Mouse (Mus musculus): ENCODE data around the gene Epha1. TPM values are rescaled to one million over a fixed set of nuclear protein-coding genes. Genes with fewer than 3 reads are reported as not detected.

The Epha1 gene
- polyA plus RNA-seq, 1 experiment from 2014 or later = 1.9 TPM

DNA sequence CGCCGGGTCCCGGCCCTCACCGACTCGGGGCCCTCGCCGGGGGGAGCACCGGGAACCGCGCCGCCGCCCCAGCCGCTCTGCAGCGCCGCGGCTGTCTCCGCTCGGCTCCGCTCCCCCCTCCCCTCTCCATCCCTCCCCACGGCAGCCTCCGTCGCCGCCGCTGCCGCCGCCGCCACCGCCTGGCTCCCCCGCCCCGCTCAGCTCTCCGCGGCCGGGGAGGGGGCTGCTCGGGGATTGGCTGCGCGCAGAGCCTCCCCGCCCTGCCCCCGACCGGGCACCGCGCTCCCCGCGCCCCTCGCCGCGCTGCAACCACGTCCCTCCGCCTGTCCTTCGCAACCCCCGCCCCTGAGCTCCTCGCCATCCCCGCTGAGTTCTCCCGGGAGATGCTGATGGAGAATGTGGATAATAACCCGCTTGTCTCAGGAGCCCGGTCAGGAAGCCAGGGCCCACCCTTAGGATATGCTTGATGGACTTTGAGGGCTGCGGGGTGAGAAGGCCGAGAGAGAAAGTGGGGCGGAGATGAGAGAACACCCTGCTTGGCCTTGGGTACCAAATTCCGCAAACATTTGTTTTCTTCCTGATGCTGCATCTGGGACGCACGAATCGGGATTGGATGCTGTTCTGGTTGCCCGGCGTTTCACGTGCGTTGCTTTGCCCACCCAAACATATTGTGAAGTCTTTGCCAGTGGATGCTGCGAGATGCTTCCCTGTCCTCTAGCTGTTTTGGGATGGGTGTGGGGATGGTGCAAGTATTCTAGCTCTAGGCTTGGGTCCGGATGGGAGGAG lies 48.4 kb downstream of the Epha1 start, which contains the start of gene Fam131b:
Gene Fam131b, minus strand, starts transcription at position 162 of the 786 bp plus-strand sequence.
- Histone ChIP-seq H3K36me3 (ENCODE audit: control insufficient read depth, insufficient read depth) (no peaks in the 10 kb centered on the region), H3K4me1 (ENCODE audit: control insufficient read depth, insufficient read depth, low read length) (peaks cover 8% of the 10 kb centered on the region; the same call in 1 of the 2 replicates), H3K9me3 (replicated peaks; ENCODE audit: control insufficient read depth, low read length) (no peaks in the 10 kb centered on the region), H3K27me3 (ENCODE audit: control insufficient read depth, insufficient read depth, low read length) (peaks cover 44% of the 10 kb centered on the region), H3K9ac (ENCODE audit: low read length) (peak within 1 kb of the TSS; percentile 66), H3K4me2 (ENCODE audit: low read depth, low read length) (peak within 1 kb of the TSS; percentile 99), H3K27ac (ENCODE audit: low read length) (no peak within 1 kb of the TSS), H3K4me3 (ENCODE audit: low read length) (peak within 1 kb of the TSS; percentile 69)
- under 1% methylated on average over 27 of the region's 68 CpGs for WGBS
- peak; percentile 63; the same call in 1 of the 2 replicates for ATAC-seq (replicated peaks; ENCODE audit: extremely low read depth, insufficient read depth, low FRiP score)

DNA sequence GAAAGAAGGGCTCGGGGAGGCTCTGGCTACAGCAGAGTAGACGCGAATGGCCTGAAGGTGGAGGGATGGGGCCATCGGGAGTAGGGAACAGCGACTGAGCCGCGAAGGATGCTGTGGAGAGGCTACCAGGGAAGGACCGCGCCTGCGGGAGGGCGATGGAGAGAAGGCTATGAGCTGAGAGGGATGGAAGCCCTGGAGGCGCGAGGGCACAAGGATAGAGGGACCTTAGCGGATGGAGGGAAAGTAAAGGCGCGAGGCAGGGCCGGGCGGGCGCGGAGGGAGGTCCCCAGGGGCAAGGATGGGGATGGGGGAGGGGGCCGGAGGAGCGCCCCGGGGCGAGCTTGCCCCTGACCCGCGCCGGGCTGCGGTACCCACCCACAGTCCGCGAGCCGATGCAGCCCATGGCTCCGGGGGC lies 49.0 kb downstream of the Epha1 start:
- H3K9ac ChIP-seq (ENCODE audit: low read length) = peak overlapping the region; percentile 66
- peak; percentile 23; the same call in 1 of the 2 replicates for ATAC-seq (replicated peaks; ENCODE audit: extremely low read depth, insufficient read depth, low FRiP score)
- under 1% methylated on average over 32 of the region's 32 CpGs for WGBS
- peaks cover 44% of the 10 kb centered on the region for H3K27me3 ChIP-seq (ENCODE audit: control insufficient read depth, insufficient read depth, low read length)
- H3K4me2 ChIP-seq (ENCODE audit: low read depth, low read length) = peak overlapping the region; percentile 99
- peaks cover 8% of the 10 kb centered on the region; the same call in 1 of the 2 replicates for H3K4me1 ChIP-seq (ENCODE audit: control insufficient read depth, insufficient read depth, low read length)
- peak overlapping the region; percentile 69 for H3K4me3 ChIP-seq (ENCODE audit: low read length)
- H3K36me3 ChIP-seq (ENCODE audit: control insufficient read depth, insufficient read depth) = no peaks in the 10 kb centered on the region
- no peak overlapping the region for H3K27ac ChIP-seq (ENCODE audit: low read length)
- H3K9me3 ChIP-seq (replicated peaks; ENCODE audit: control insufficient read depth, low read length) = no peaks in the 10 kb centered on the region

DNA sequence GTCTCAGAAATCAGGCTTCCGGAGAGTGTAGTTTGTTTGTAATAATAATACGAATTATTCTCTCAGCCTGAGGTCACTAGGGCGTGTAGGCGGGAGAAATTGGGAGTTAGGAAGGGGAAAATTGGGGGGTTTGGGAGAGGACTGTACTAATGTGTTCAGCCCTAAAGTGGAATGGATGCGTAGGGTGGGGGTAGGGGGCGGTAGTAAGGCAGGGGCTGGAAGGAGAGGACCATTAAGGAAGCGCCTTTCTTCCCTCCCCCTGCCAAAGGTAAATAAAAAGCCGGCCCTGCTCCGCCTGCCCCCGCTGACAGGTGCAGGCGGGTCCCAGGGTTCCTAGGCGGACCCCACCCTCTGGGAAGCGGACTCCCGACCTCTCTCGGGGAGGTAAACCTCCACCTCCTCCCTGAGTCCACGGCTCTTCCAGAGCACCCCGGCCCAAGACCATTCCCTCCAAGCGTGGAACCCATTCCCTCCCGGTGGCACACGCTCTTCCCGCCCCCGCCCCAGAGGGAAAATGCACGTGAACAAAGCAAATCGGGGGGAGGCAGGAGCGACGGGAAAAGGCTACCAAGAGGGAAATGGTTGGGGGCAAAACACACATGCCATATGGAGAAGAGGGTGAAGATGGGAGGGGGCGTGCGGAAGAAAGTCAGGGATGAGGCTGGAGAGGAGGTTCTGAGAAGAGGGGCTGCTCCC lies 49.5 kb downstream of the Epha1 start:
- ATAC-seq (replicated peaks; ENCODE audit: extremely low read depth, insufficient read depth, low FRiP score) = no peak
- WGBS = 1% methylated on average over 28 of the region's 28 CpGs
- no peak overlapping the region for H3K27ac ChIP-seq (ENCODE audit: low read length)
- no peaks in the 10 kb centered on the region for H3K9me3 ChIP-seq (replicated peaks; ENCODE audit: control insufficient read depth, low read length)
- H3K36me3 ChIP-seq (ENCODE audit: control insufficient read depth, insufficient read depth) = no peaks in the 10 kb centered on the region
- peak overlapping the region; percentile 69 for H3K4me3 ChIP-seq (ENCODE audit: low read length)
- peak overlapping the region; percentile 99 for H3K4me2 ChIP-seq (ENCODE audit: low read depth, low read length)
- peaks cover 8% of the 10 kb centered on the region; the same call in 1 of the 2 replicates for H3K4me1 ChIP-seq (ENCODE audit: control insufficient read depth, insufficient read depth, low read length)
- H3K9ac ChIP-seq (ENCODE audit: low read length) = peak overlapping the region; percentile 66; the same call in 1 of the 2 replicates
- peaks cover 44% of the 10 kb centered on the region for H3K27me3 ChIP-seq (ENCODE audit: control insufficient read depth, insufficient read depth, low read length)

DNA sequence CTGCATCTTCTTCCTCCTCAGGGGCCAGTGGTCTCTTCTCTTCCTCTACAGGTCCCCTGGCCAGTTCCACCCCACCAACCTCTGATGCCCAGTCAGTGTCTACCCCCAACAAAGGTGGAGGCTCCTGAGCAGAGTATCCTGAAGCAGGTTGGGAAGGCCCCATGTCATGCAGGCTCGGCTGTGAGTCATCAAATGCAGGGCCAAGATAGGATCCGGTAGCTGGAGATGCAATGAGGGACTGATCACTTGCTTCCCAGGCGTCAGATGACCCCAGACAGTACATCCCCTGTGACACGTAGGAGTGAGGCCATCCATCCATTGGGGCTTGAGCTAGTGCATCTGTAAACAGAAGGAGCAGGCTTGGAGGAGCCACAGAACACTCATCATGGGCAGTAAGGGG lies 54.8 kb downstream of the Epha1 start:
- 68% methylated on average over 4 of the region's 4 CpGs for WGBS
- ATAC-seq (replicated peaks; ENCODE audit: extremely low read depth, insufficient read depth, low FRiP score) = no peak
- Histone ChIP-seq H3K4me2 (ENCODE audit: low read depth, low read length) (no peak overlapping the region), H3K4me3 (ENCODE audit: low read length) (no peak overlapping the region), H3K36me3 (ENCODE audit: control insufficient read depth, insufficient read depth) (no peaks in the 10 kb centered on the region), H3K27ac (ENCODE audit: low read length) (no peak overlapping the region), H3K27me3 (ENCODE audit: control insufficient read depth, insufficient read depth, low read length) (peaks cover 27% of the 10 kb centered on the region), H3K9me3 (replicated peaks; ENCODE audit: control insufficient read depth, low read length) (no peaks in the 10 kb centered on the region), H3K9ac (ENCODE audit: low read length) (no peak overlapping the region), H3K4me1 (ENCODE audit: control insufficient read depth, insufficient read depth, low read length) (no peaks in the 10 kb centered on the region)

DNA sequence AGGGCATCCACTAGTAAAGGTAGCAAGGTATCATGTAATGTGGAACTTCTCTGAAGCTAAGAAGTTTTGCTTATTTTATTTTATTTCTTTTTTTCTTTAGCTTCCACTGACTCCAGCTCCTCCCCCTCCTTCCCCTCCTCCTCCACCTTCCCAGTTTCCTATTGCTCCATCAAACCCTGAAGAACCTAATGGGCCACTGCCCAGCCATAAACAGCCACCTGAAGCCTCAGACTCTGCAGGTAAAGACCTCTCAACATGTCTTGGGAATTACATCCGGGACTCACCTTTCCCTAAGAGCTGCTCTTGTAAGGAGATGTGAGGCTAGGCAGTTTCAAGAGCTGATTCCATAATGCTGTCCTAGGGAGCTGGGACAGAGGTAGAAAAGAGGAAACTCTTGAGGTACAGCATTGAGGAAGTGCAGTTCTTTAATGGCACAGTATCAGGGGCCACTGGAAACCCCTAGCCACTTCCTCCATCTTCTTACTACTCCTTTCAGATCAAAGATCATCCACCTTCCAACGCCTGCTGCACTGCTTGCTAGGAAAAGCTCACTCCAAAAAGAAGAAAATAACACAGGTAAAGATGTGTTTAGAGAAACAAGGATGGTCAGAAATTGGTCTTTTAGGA lies 62.5 kb downstream of the Epha1 start:
- H3K4me1 ChIP-seq (ENCODE audit: control insufficient read depth, insufficient read depth, low read length) = no peaks in the 10 kb centered on the region
- no peak for ATAC-seq (replicated peaks; ENCODE audit: extremely low read depth, insufficient read depth, low FRiP score)
- no peak overlapping the region for H3K9ac ChIP-seq (ENCODE audit: low read length)
- H3K4me2 ChIP-seq (ENCODE audit: low read depth, low read length) = no peak overlapping the region
- H3K4me3 ChIP-seq (ENCODE audit: low read length) = no peak overlapping the region
- 79% methylated on average over 2 of the region's 2 CpGs for WGBS
- H3K36me3 ChIP-seq (ENCODE audit: control insufficient read depth, insufficient read depth) = no peaks in the 10 kb centered on the region
- no peaks in the 10 kb centered on the region for H3K9me3 ChIP-seq (replicated peaks; ENCODE audit: control insufficient read depth, low read length)
- H3K27ac ChIP-seq (ENCODE audit: low read length) = no peak overlapping the region
- H3K27me3 ChIP-seq (ENCODE audit: control insufficient read depth, insufficient read depth, low read length) = no peaks in the 10 kb centered on the region

DNA sequence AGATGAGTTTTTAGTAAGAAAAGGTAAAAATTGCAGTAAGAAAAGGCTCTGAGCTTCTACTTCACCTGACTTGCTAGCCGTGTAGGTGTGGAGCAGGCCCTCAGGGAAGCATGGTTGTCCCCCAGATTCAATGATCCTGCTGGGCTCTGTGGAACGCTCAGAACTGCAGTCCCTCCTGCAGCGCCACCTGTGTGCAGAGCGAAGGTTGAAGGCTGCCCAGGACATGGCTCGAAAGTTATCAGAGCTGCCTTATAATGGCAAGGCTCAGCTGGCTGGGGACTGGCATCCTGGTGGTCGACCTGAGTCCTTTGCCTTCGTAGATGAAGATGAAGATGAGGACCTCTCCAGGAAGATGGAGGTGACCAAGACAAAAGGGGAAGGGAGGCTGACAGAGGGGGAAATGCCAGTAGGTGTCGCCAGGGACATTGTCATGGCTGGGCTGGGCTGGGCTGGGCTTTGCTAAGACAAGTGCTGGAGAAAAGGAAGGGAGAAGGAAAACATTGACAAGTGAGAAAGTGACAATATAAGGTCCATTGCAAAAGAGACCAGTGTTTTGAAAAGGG lies 63.2 kb downstream of the Epha1 start:
- no peaks in the 10 kb centered on the region for H3K9me3 ChIP-seq (replicated peaks; ENCODE audit: control insufficient read depth, low read length)
- H3K4me2 ChIP-seq (ENCODE audit: low read depth, low read length) = no peak overlapping the region
- H3K27ac ChIP-seq (ENCODE audit: low read length) = no peak overlapping the region
- H3K9ac ChIP-seq (ENCODE audit: low read length) = no peak overlapping the region
- no peak for ATAC-seq (replicated peaks; ENCODE audit: extremely low read depth, insufficient read depth, low FRiP score)
- 44% methylated on average over 8 of the region's 8 CpGs for WGBS
- no peak overlapping the region for H3K4me3 ChIP-seq (ENCODE audit: low read length)
- H3K36me3 ChIP-seq (ENCODE audit: control insufficient read depth, insufficient read depth) = no peaks in the 10 kb centered on the region
- H3K4me1 ChIP-seq (ENCODE audit: control insufficient read depth, insufficient read depth, low read length) = no peaks in the 10 kb centered on the region
- H3K27me3 ChIP-seq (ENCODE audit: control insufficient read depth, insufficient read depth, low read length) = no peaks in the 10 kb centered on the region

Other genes with a start within 250 kb of the Epha1 start
- not detected in 2 replicates for gene Tas2r139, start 232.3 kb downstream of the Epha1 start, polyA plus RNA-seq (2015; fragmentation: Nextera tagmentation; extraction: Ambion mirVana)
- gene Tas2r144, start 157.9 kb downstream of the Epha1 start, polyA plus RNA-seq (2015; fragmentation: Nextera tagmentation; extraction: Ambion mirVana) = not detected in 2 replicates
- 18.4 and 20.0 TPM in 2 replicates for gene Gstk1, start 127.3 kb downstream of the Epha1 start, polyA plus RNA-seq (2015; fragmentation: Nextera tagmentation; extraction: Ambion mirVana)
- gene Tmem139, start 111.3 kb downstream of the Epha1 start, polyA plus RNA-seq (2015; fragmentation: Nextera tagmentation; extraction: Ambion mirVana) = 0.20 and 0.34 TPM in 2 replicates
- gene Casp2, start 108.3 kb downstream of the Epha1 start, polyA plus RNA-seq (2015; fragmentation: Nextera tagmentation; extraction: Ambion mirVana) = 34.3 and 38.7 TPM in 2 replicates
- gene Clcn1, start 86.6 kb downstream of the Epha1 start, polyA plus RNA-seq (2015; fragmentation: Nextera tagmentation; extraction: Ambion mirVana) = 0.34 and 0.45 TPM in 2 replicates
- 0.17 and 0.21 TPM in 2 replicates for gene Fam131b, start 48.6 kb downstream of the Epha1 start, polyA plus RNA-seq (2015; fragmentation: Nextera tagmentation; extraction: Ambion mirVana)
- 152 and 159 TPM in 2 replicates for gene Zyx, start 23.6 kb downstream of the Epha1 start, polyA plus RNA-seq (2015; fragmentation: Nextera tagmentation; extraction: Ambion mirVana)
- not detected in 2 replicates for gene Tas2r143, start 27.0 kb upstream of the Epha1 start, polyA plus RNA-seq (2015; fragmentation: Nextera tagmentation; extraction: Ambion mirVana)
- not detected in 2 replicates for gene Tas2r135, start 32.2 kb upstream of the Epha1 start, polyA plus RNA-seq (2015; fragmentation: Nextera tagmentation; extraction: Ambion mirVana)
- not detected in 2 replicates for gene Tas2r126, start 61.3 kb upstream of the Epha1 start, polyA plus RNA-seq (2015; fragmentation: Nextera tagmentation; extraction: Ambion mirVana)
- not detected in 2 replicates for gene Olfr458, start 91.9 kb upstream of the Epha1 start, polyA plus RNA-seq (2015; fragmentation: Nextera tagmentation; extraction: Ambion mirVana)
- gene Olfr457, start 103.1 kb upstream of the Epha1 start, polyA plus RNA-seq (2015; fragmentation: Nextera tagmentation; extraction: Ambion mirVana) = not detected in 2 replicates
- 0.14 and 0.18 TPM in 2 replicates for gene Olfr456, start 113.9 kb upstream of the Epha1 start, polyA plus RNA-seq (2015; fragmentation: Nextera tagmentation; extraction: Ambion mirVana)
- not detected in 2 replicates for gene Olfr455, start 174.3 kb upstream of the Epha1 start, polyA plus RNA-seq (2015; fragmentation: Nextera tagmentation; extraction: Ambion mirVana)
- 0.06 TPM in 1 of 2 replicates, not detected in the other for gene Tcaf3, start 224.4 kb upstream of the Epha1 start, polyA plus RNA-seq (2015; fragmentation: Nextera tagmentation; extraction: Ambion mirVana)